Mouse (Mus musculus) intestine, embryonic 16.5 days (tissue): ENCODE measurements around the gene Ndufs1. TPM values are rescaled to one million over a fixed set of nuclear protein-coding genes. Genes with fewer than 3 reads are reported as not detected.

ENCODE experiments used
- ATAC-seq: fragments of 200-750 bp; cut with Nextera tagmentation; 2 replicates; pipeline ENCODE4 v1.8.0; 2017; ENCODE audit warnings: moderate TSS enrichment, moderate library complexity
- H3K27ac ChIP-seq: fragments of 300-500 bp; sonication (generic); 2 replicates; pipeline ENCODE4 v1.5.1; 2014; ENCODE audit warnings: mild to moderate bottlenecking, low read length
- H3K27me3 ChIP-seq: fragments of 300-500 bp; sonication (generic); replicated peaks from 2 replicates; pipeline ENCODE4 v1.6.1; 2014; ENCODE audit warnings: low read length, control low read depth, mixed read lengths; ENCODE audit not compliant: control insufficient read depth, insufficient read depth
- H3K36me3 ChIP-seq: fragments of 300-500 bp; sonication (generic); 2 replicates; pipeline ENCODE4 v1.6.1; 2014; ENCODE audit warnings: low read length, control low read depth; ENCODE audit not compliant: control insufficient read depth, insufficient read depth
- H3K4me1 ChIP-seq: fragments of 300-500 bp; sonication (generic); 2 replicates; pipeline ENCODE4 v1.6.1; 2014; ENCODE audit warnings: low read length, control low read depth, mixed read lengths; ENCODE audit not compliant: control insufficient read depth, insufficient read depth
- H3K4me2 ChIP-seq: fragments of 300-500 bp; sonication (generic); 2 replicates; pipeline ENCODE4 v1.6.1; 2014; ENCODE audit warnings: low read depth, low read length, control low read depth
- H3K4me3 ChIP-seq: fragments of 300-500 bp; sonication (generic); 2 replicates; pipeline ENCODE4 v1.5.1; 2014; ENCODE audit warnings: mild to moderate bottlenecking, low read length
- H3K9ac ChIP-seq: fragments of 300-500 bp; sonication (generic); 2 replicates; pipeline ENCODE4 v1.6.1; 2014; ENCODE audit warnings: low read depth, low read length
- H3K9me3 ChIP-seq: fragments of 300-500 bp; sonication (generic); 2 replicates; pipeline ENCODE4 v1.6.1; 2016; ENCODE audit warnings: low read length, control low read depth; ENCODE audit not compliant: control insufficient read depth
- WGBS: fragments of 180-500 bp; shearing (Covaris S2); extraction: QIAGEN DNeasy Blood & Tissue Kit; methylation state at CpG from one replicate; pipeline ENCODE4 v1.1.7; 2014; 5-methylcytosine and 5-hydroxymethylcytosine counted together
- microRNA-seq: library from miRNA; unstranded; fragments of <30 nt; microRNA quantifications from one replicate; pipeline ENCODE4, GENCODE M21; 2016
- polyA plus RNA-seq: library from polyadenylated mRNA; unstranded; fragments of >200 nt; fragmentation: Nextera tagmentation; extraction: Ambion mirVana; gene quantifications from 2 replicates; pipeline ENCODE4 v1.2.1, GENCODE M21; 2015

Ndufs1 gene
- polyA plus RNA-seq, 1 experiment from 2014 or later, result 202 TPM

DNA sequence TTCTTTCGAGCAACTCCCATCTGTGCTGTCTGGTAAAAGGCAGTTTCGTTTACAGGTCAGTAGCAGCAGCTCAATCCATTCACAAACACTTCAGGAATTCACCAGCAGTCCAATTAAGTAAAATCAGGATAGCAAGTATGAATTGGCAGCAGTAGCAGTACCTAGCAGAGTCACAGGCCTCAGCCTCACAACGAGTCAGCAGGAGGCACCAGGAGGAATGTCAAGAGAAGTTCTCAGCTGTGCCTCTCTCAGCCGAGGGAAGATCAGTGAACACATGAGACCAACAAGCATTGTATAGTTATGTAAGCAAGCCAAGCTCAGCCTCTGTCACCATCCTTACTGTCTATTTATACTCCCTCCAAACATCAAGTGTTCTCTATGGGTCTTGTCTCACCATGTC is 77.8 kb downstream of the Ndufs1 start:
- H3K27ac ChIP-seq, result no peak overlapping the region
- no peaks in the 10 kb centered on the region for H3K27me3 ChIP-seq
- 78% methylated on average over 4 of the region's 4 CpGs for WGBS
- H3K4me2 ChIP-seq, result no peak overlapping the region
- H3K9ac ChIP-seq, result no peak overlapping the region
- H3K36me3 ChIP-seq, result peaks cover 11% of the 10 kb centered on the region; the same call in 1 of the 2 replicates
- no peak for ATAC-seq
- no peaks in the 10 kb centered on the region for H3K9me3 ChIP-seq
- no peak overlapping the region for H3K4me3 ChIP-seq
- peaks cover 5% of the 10 kb centered on the region; the same call in 1 of the 2 replicates for H3K4me1 ChIP-seq

DNA sequence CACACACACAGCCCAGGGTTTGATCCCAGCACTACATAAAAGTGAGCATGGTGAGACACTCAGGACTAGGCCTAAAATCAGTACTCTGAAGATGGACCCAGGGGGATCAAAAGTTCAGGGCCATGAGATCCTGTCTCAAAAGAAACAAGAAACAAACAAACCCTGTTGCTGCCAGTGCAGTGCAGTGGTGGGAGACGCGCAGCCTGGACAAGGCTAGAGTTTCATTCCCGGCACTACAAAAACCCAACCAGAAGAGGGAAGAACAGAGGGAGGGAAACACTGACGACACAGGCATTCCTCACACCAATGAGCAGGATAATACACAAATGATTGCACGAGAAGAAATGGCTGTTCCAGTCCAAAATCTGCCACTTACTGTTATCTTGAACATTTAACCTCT is 80.6 kb downstream of the Ndufs1 start:
- H3K4me1 ChIP-seq, result peaks cover 5% of the 10 kb centered on the region; the same call in 1 of the 2 replicates
- H3K9ac ChIP-seq, result no peak overlapping the region
- H3K4me2 ChIP-seq, result no peak overlapping the region
- peaks cover 9% of the 10 kb centered on the region; the same call in 1 of the 2 replicates for H3K36me3 ChIP-seq
- no peak overlapping the region for H3K27ac ChIP-seq
- ATAC-seq, result no peak
- no peaks in the 10 kb centered on the region for H3K27me3 ChIP-seq
- H3K9me3 ChIP-seq, result no peaks in the 10 kb centered on the region
- WGBS, result 90% methylated on average over 5 of the region's 5 CpGs
- no peak overlapping the region for H3K4me3 ChIP-seq

Small RNA genes lying within 50 kb of the gene (microRNA-seq; reads per million reads assigned to microRNA genes)
- not detected for gene Gm24557
- gene Gm27512, result not detected

Other genes with a start within 250 kb of the Ndufs1 start
- 7.6 and 8.7 TPM in 2 replicates for gene Ino80d, start 62.2 kb downstream of the Ndufs1 start, polyA plus RNA-seq
- gene Eef1b2, start within 50 bp of the Ndufs1 start, polyA plus RNA-seq, result 486 and 518 TPM in 2 replicates
- gene Gpr1, start 37.7 kb upstream of the Ndufs1 start, polyA plus RNA-seq, result 0.09 TPM in 1 of 2 replicates, not detected in the other
- 3.0 and 3.4 TPM in 2 replicates for gene Zdbf2, start 96.4 kb upstream of the Ndufs1 start, polyA plus RNA-seq